Mouse (Mus musculus): ENCODE data around the gene Atp6v1b1.

DNA sequence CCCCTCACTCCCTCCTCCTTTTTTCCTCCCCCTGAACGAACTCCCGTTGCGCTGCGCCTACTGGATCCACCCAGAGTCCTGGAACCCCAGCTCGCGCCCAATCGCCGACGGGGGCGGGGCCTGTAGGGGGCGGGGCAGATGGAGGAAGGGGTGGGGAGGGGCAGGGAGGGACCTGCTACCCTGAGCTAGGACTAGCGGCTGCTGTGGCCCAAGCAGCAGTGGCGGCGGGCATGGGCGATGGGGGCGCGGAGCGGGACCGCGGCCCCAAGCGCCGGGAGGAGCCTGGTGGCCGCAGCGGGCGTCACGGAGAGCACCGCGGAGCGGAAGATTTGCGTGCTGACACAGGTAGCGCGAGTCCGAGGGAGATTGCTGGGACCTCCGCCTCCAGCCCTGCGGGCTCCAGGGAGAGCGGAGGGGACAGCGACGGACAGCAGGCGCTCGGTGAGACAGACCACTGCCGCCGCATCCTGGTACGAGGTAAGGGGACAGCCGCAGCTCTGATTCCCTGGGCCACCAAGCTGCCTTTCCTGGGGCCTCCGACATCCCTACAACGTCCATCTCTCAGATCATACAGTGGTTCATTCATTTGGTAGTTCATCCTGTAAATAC is 31.6 kb upstream of the Atp6v1b1 start, which contains the start of gene Vax2:
- TF ChIP-seq POLR2A (IDR thresholded peaks at IDR 0.05; ENCODE audit: insufficient read depth, low read depth, low read length) (no peak), CTCF (IDR thresholded peaks at IDR 0.05; ENCODE audit: insufficient read depth, low read depth, low read length) (no peak)
